Mouse (Mus musculus) liver, adult 2 months (tissue): Measurements from ENCODE around the gene Zswim5.

Source experiments
- CTCF ChIP-seq: fragments of 200-500 bp; IDR thresholded peaks from 2 replicates; pipeline ENCODE4 v1.5.1; 2011; ENCODE audit warnings: low read depth, low read length, control low read depth
- POLR2A ChIP-seq: fragments of 200-500 bp; IDR thresholded peaks from 2 replicates; pipeline ENCODE4 v1.6.1; 2011; ENCODE audit warnings: low read length, control low read depth; ENCODE audit not compliant: insufficient read depth; ENCODE audit errors: extremely low read depth

DNA sequence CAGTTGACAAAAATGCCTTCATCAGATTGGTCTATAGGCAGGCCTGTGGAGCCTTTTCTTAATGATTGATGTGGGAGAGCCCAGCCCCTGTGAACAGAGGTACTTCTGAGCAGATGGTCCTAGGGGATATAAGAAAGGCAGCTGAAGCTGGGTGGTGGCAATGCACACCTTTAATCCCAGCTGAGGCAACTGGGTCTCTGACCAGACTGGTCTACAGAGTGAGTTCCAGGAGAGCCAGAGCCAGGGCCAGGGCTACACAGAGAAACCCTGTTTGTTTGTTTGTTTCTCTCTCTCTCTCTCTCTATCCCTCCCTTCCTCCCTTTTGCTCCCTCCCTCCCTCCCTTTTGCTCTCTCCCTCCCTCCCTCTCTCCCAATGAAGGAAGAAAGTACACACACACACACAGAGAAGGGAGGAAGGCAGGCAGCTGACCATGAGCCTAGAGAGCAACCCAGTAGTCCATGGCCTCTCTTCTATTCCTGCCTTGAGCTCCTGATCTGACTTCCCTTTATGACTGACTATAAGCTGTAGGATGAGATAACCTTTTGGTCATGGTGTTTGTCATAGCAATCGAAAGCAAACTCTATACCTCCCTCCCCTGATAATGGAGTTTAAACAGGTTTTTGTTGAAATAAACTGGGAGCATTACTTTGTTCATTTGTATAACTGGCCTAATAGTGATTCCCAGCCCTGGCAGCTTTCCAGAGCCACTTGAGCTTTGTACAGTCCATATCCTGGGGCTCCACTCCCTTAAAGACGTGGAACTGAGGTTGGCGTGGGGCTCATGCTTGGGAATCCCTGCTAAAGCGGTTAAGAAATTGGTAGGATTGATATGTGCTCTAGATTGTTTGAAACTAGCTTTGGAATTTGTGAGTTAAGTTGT lies 17.3 kb downstream of the Zswim5 start:
- TF ChIP-seq POLR2A = no peak
- TF ChIP-seq CTCF = no peak
